Mouse (Mus musculus) cerebellum, adult 2 months (tissue): ENCODE results near the gene Dnajc3.

ENCODE experiments used
- CTCF ChIP-seq: fragments of 200-500 bp; IDR thresholded peaks from 2 replicates; pipeline ENCODE4 v1.5.1; 2011; ENCODE audit warnings: low read depth, mild to moderate bottlenecking, control low read depth, low read length, moderate library complexity, borderline replicate concordance; ENCODE audit not compliant: insufficient read depth
- POLR2A ChIP-seq: fragments of 200-500 bp; IDR thresholded peaks from 2 replicates; pipeline ENCODE4 v1.6.1; 2011; ENCODE audit warnings: low read length, control low read depth, borderline replicate concordance; ENCODE audit not compliant: insufficient read depth

DNA sequence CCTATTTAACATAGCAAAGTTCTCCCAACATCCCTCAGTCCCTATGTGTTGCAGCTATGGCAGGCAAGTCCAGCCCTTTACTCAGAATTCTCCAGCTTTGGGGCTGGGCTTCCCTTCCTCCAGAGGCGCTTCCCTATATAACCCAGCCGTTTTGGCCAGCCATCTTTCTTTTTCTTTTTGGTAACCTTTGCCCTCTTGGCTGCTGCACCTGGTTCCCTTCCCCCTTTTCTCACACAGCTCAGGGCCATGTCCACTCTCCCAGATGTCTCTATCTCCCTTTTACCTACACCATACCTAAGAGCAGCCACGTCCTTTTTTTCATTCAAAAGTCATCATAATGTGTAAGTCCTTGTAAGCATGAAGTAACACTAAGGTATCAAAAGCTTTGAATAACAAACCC, 1.5 kb upstream of the Dnajc3 start:
- TF ChIP-seq POLR2A = no peak
- TF ChIP-seq CTCF = no peak
